Mouse (Mus musculus) cerebellum, adult 2 months (tissue): ENCODE data around the gene Pde1c.

Experiments
- CTCF ChIP-seq: fragments of 200-500 bp; IDR thresholded peaks from 2 replicates; pipeline ENCODE4 v1.5.1; 2011; ENCODE audit warnings: low read depth, mild to moderate bottlenecking, control low read depth, low read length, moderate library complexity, borderline replicate concordance; ENCODE audit not compliant: insufficient read depth
- POLR2A ChIP-seq: fragments of 200-500 bp; IDR thresholded peaks from 2 replicates; pipeline ENCODE4 v1.6.1; 2011; ENCODE audit warnings: low read length, control low read depth, borderline replicate concordance; ENCODE audit not compliant: insufficient read depth

DNA sequence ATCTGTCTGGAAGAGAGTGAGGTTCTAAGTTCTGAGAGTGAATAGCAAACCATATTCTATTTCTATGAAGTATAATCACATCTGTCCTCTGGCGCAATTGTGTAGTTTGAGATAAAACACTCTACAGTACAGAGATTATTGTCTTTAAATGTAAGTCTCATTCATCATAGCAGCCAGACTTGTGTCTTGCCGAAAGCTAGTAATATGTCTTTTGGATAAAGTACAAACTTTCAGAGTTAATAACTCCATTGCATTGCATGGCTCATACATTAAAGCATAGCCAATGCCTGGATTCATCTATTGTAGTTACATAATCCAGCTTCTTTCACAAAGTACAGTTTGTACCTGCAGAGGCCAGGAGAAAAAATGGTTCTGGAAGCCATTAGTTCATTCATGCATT, 262.8 kb downstream of the Pde1c start:
- TF ChIP-seq CTCF (no peak), POLR2A (no peak)
